Mouse (Mus musculus) adrenal gland, adult 18-20 months (tissue): Measurements from ENCODE around the gene Pard3. TPM values are rescaled to one million over a fixed set of nuclear protein-coding genes. Genes with fewer than 3 reads are reported as not detected.

Experiments
- DNase-seq, 2 experiments: peaks; one replicate each; pipeline ENCODE4 v3.0.0; 2021 to 2022; ENCODE audit warnings: low spot score in 2 of 2
- total RNA-seq, 2 experiments: library from RNA; stranded (reverse); gene quantifications; 1 replicate in 1 of 2; 2 replicates in 1 of 2; pipeline ENCODE4 v1.2.3; 2021

Pard3 gene
- total RNA-seq, 2 experiments from 2014 or later = 32.5 to 42.2 TPM

DNA sequence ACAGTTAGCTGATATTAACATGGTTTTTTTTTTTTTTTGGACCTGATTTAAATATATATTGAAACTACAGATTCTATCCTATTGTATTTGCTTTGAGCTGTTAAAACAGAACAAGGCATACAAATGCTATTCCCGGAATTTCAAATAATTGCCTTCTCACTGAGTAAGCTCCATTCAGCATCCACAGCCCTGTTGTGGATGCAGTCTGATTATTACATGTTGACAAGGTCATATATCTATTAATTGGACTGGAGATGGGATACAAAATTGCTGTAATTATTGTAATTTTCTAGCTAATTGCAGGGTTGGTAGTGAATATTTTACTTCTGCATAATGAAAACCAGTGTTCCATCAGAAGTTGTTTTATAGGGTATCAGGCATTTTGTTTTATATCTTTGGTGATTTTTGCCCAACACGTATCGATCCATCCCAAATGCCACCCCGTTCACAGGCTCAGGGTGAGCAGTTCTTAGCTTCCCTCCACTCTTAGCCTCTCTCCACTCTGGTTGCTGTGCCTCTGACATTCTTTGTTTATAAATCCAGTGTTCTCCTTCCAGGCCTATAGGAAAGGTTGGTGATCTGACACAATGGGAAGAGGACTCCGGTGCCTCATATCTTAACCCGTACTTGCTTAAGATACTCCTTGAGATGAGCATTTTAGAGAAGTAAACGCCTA lies 216.7 kb downstream of the Pard3 start:
- no peak for DNase-seq

GRCm38 (mm10) chr8:127281035-127281434 lies 217.3 kb downstream of the Pard3 start:
- no peak for DNase-seq

- no peak for DNase-seq
These were observed 220.9 kb downstream of the Pard3 start for GRCm38 (mm10) chr8:127284462-127285216.

GRCm38 (mm10) chr8:127287816-127288215 lies 224.1 kb downstream of the Pard3 start:
- peak in 1 of 2 experiments; percentile 18 for DNase-seq

DNA sequence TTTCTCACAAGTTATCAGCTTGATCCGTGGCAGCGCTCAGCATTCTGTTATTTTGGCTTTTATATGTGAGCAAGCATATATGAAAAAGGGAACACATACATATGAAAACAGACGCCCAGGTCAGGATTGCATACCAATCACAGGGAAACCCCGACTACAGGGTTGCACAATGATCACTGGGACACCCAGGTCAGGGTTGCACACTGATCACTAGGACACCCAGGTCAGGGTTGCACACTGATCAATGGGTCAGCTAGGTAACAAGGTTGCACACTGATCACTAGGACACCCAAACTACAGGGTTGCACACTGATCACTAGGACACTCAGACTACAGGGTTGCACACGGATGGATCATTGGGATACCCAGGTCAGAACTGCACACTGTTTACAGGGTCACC lies 228.6 kb downstream of the Pard3 start:
- no peak for DNase-seq

GRCm38 (mm10) chr8:127293025-127293729 lies 229.5 kb downstream of the Pard3 start:
- no peak for DNase-seq

GRCm38 (mm10) chr8:127294061-127294460 lies 230.4 kb downstream of the Pard3 start:
- no peak for DNase-seq

DNA sequence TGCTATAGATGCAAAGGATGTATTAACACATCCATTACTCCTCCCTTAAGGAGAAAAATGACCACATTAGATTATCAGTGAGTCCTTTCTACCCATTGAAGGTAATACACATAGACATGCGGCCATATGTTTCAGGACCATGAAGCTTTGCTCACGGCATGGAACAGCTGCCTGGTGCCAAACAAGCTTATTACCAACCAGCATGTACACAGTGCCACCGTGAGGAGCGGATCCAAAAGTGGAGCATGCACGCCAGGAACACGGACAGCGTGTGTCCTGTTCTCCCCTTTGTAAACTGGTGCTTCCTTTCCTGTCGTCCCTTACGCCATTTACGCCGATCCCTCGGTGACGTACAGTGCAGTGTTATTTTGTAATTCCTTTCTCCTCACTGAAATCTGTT lies 232.2 kb downstream of the Pard3 start:
- no peak for DNase-seq

GRCm38 (mm10) chr8:127300493-127300892 lies 236.8 kb downstream of the Pard3 start:
- DNase-seq = no peak

DNA sequence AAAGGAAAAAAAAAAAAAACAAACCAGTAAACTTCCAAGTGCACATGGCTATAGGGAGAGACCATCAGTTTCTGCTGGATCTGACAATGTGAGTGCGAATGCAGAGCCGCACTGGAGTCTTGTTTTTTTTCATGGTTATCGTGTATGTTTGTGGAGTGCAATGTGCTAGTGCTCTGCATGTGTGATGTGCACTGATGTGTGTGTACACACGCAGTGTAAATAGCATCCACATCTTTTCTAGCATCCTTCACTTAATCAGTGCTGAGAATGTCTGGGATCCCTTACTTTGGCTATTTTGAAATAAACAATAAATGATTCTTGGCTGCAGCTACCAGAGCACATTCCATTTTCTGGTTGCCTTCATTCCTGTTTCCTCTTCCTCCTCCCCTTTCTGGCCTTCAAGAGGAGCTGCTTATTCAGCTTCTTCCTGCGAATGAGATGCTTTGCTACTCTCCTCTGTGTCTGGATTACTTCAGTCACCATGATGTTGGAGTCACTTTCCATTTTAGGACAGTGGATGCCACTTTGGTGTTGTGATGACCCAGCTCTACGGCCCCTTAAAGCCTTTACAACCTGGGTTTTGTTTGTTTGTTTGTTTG lies 239.3 kb downstream of the Pard3 start:
- no peak for DNase-seq

DNA sequence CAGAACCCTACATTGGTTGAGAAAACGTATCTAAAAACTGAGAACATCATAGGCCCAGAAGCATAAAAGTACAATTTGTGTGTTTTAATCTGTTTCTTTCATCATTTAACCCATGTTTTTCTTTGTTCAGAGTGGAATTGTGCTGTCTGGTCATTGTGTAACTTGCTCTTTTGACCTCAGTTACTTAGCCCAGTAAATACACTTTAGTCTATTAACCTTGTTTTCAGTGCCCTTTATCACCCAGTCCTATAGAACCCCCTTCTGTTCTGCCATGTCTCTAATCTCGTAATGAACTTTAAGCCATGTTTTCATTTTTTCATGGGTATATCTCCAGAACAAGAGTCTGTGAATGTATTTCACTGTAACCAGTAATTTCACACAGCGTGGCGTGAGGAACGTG lies 243.3 kb downstream of the Pard3 start:
- no peak for DNase-seq

DNA sequence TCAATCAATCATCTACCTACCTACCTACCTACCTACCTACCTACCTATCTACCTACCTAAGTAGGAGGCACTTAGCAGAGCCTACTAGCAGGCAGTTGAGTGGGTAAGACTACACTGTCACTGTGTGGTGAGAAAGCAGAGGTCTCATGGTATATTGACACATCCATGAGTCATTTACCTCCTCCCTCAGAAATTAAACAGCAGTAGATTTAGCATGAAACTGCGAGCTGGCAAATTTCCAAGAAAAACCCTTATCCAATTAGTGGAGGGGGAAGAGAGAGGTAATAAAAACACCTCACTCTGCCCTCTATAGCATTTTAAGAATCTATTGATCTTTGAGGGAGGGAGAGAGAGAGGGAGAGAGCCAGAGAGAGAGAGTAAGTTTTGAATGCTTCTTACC lies 245.7 kb downstream of the Pard3 start:
- no peak for DNase-seq

DNA sequence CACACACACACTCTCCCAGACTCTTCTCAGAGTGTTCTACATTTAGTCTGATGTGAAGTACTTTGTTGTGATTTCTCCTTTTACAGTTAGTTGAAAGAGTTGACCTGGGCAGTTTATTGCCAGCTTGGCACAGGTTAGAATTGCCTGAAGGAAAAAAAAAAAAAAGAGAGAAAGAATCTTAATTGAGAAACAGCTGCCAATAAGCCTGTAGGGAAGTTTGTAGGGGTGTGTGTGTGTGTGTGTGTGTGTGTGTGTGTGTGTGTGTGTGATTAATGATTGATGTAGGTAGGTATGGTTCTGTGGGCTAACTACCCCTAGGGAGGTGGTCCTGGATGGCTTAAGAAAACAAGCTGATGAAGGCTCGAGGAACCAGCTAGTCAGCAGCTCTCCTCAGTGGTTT lies 252.1 kb downstream of the Pard3 start:
- no peak for DNase-seq

GRCm38 (mm10) chr8:127317914-127318313 lies 254.2 kb downstream of the Pard3 start:
- DNase-seq = no peak

GRCm38 (mm10) chr8:127318377-127319159 lies 254.9 kb downstream of the Pard3 start:
- DNase-seq = no peak

DNA sequence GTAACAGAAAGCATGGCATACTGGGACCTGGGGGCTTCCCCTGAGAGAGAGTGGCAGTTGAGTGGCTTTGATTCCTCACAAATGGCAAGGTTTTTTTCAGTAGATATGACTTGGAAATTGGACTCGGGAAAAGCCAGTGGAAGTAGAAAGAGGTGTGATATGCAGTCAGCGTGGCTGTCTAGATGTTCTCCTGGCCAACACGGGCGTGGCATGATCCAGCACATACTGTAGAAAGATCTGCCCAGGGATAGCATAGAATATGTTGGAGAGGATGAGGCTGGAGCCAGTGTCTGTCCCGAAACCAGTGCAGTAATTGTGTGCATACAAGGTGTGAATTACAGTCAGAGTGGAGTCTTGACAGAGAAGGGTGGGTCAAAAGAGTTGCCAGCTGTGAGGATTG lies 257.2 kb downstream of the Pard3 start:
- no peak for DNase-seq

DNA sequence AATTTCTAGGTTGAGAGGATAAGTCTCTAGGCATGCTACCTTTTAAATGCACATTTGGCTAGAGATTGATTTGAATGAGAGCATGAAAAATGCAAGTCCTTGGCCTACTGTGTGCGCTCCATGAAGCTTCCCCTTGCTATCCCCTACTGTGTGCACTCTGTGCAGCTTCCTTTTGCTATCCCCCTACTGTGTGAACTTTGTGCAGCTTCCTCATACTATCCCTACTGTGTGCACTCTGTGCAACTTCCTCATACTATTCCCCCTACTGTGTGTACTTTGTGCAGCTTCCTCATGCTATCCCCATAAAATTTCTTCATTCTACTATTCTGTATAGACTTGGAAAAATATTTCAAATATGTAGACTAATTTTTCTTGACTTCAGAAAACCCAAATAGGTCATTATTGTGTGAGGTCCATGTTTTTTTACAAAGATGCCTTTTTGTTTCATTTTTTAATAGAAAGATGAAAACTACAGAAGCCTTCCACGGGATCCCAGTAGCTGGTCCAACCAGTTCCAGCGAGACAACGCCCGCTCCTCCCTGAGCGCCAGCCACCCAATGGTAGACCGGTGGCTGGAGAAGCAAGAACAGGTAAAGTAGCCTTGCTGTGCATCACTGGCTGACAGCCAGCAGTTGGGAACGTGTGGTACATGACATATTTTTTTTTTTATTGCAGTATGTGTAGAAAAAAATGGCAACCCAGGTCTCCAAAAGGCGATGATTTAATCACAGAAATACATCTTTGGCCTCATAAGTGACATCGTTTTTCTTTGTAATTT lies 260.1 kb downstream of the Pard3 start:
- no peak for DNase-seq

DNA sequence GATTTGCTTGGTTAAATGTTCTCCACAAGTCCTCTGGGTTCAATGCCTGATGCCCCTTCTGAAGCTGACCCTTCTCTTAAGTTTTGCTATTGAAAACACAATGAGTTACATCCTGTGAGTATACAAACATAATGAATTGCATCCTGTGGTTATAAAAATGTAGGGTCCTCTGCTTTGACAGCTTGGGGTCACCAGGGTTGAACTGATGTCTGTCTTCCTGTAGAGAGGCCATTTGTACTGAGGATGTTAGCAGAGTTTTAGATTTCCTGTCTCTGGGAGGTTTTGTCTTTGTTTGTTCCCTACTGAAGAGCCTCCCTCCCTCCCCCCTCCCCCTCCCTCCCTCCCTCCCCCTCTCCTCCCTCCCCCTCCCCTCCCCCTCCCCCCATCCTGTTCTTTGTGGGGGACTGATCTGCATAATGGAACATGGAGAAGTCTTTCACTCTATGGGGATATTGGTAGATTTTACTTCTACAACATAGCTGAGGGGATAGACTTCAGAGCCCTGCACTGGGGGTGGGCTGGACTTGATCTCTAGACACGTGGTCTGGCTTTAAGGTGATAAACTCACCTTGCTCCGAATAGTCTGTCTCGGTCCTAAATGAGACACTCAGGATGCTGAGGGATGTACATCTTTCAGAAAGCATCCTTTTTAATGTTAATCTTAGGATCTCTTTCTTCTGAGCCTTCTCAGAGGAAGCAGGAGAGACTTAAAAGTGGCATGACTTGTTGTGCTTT lies 261.3 kb downstream of the Pard3 start:
- no peak for DNase-seq

GRCm38 (mm10) chr8:127325749-127326148 lies 262.1 kb downstream of the Pard3 start:
- DNase-seq = no peak
